10 mouse cellular contexts compared by ENCODE assay signal in the genomic region with DNA sequence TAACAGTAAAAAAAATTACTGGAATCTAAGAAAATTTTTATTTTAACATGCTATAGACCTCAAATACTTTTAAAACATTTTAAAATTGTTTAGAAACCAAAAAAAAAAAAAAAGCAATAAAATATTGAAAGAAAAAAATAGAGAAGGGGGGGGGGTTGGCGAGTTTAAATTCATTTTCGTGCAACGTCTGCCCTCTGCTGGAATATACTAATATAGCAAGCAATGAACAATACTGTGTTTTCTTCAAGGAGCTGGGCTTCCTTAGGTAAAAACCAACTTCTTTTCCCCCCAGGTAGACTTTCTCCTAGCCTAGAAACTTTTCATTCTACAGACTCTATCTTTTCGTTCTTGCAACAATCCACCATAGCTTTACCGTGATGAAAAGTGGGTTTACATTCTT. TPM values are rescaled to one million over a fixed set of nuclear protein-coding genes. Genes with fewer than 3 reads are reported as not detected.
DNase-seq lines count a peak whose midpoint lies in the region; ATAC-seq and TF ChIP-seq lines count a peak whose summit lies in the region.
"Had no signal": no experiment of that assay in that cellular context is flagged by ENCODE, and none has a peak within 500 bp of the region (broad histone marks: within the 10 kb centered on the region; RNA-seq: fewer than 3 reads in every experiment).

No protein-coding gene starts in this region.

- H3K36me3 ChIP-seq in kidney, adult 2 months (ENCODE audit: control insufficient read depth, insufficient read depth, low read length), result peaks cover 3% of the 10 kb centered on the region; the same call in 1 of the 2 replicates
- H3K36me3 ChIP-seq in kidney, embryonic 14.5 days (ENCODE audit: control insufficient read depth, insufficient read depth, low read length), result no peaks in the 10 kb centered on the region
- H3K36me3 ChIP-seq: forebrain, embryonic 12.5 days had no signal

- WGBS in kidney, adult 2 months, result 12% methylated on average over 5 of the region's 5 CpGs
- 7% methylated on average over 5 of the region's 5 CpGs for WGBS in kidney, embryonic 14.5 days

- DNase-seq in kidney, adult 2 months, result peak; percentile 19
- peak; percentile 55 for DNase-seq in A20 (ENCODE audit: low read depth, low spot score)
- no peak for DNase-seq in urinary bladder, postnatal 14 days (ENCODE audit: low spot score)
- no peak for DNase-seq in spleen, adult 18-20 months
- DNase-seq: adrenal gland, postnatal 36 days had no signal

- no peak overlapping the region for H3K9ac ChIP-seq in kidney, embryonic 14.5 days (ENCODE audit: low read depth, low read length)
- H3K9ac ChIP-seq: forebrain, embryonic 12.5 days had no signal

- no peak overlapping the region for H3K4me3 ChIP-seq in kidney, adult 2 months (ENCODE audit: insufficient read depth, low read depth, low read length)
- no peak overlapping the region for H3K4me3 ChIP-seq in kidney, embryonic 14.5 days (ENCODE audit: low read length)
- H3K4me3 ChIP-seq: forebrain, embryonic 12.5 days had no signal

- no peaks in the 10 kb centered on the region for H3K9me3 ChIP-seq in kidney, embryonic 14.5 days (ENCODE audit: control insufficient read depth, low read length)
- H3K9me3 ChIP-seq: forebrain, embryonic 12.5 days had no signal

- no peak overlapping the region for H3K27ac ChIP-seq in kidney, adult 2 months (ENCODE audit: insufficient read depth, low read depth, low read length)
- no peak overlapping the region for H3K27ac ChIP-seq in kidney, embryonic 14.5 days (ENCODE audit: low read depth, low read length)
- H3K27ac ChIP-seq: forebrain, embryonic 12.5 days; macrophage had no signal

- no peak for TF ChIP-seq POLR2A in kidney, adult 2 months (IDR thresholded peaks at IDR 0.05; ENCODE audit: low read depth, low read length)

- no peak for TF ChIP-seq CTCF in kidney, adult 2 months (conservative IDR thresholded peaks at IDR 0.05; ENCODE audit: insufficient read depth, insufficient read length, low read depth, low read length)

- H3K4me1 ChIP-seq in kidney, adult 2 months (ENCODE audit: control insufficient read depth, insufficient read depth, low read length), result no peaks in the 10 kb centered on the region
- no peaks in the 10 kb centered on the region for H3K4me1 ChIP-seq in kidney, embryonic 14.5 days (ENCODE audit: control insufficient read depth, insufficient read depth, low read length)
- H3K4me1 ChIP-seq: forebrain, embryonic 12.5 days had no signal

- ATAC-seq in kidney, embryonic 14.5 days (ENCODE audit: low FRiP score, low TSS enrichment), result no peak
- peak; percentile 66 for ATAC-seq in CD4-positive, CD25-positive, alpha-beta regulatory T cell, adult 4 months
- ATAC-seq in erythroid progenitor cell, adult 5-6 weeks (replicated peaks; ENCODE audit: low FRiP score, poor library complexity, severe bottlenecking), result peak; percentile 69

- no peaks in the 10 kb centered on the region for H3K27me3 ChIP-seq in kidney, adult 2 months (replicated peaks; ENCODE audit: control insufficient read depth, insufficient read depth, low read length)
- no peaks in the 10 kb centered on the region for H3K27me3 ChIP-seq in kidney, embryonic 14.5 days (ENCODE audit: control insufficient read depth, insufficient read depth, low read length)
- H3K27me3 ChIP-seq: forebrain, embryonic 12.5 days had no signal

- H3K4me2 ChIP-seq in kidney, embryonic 14.5 days (replicated peaks; ENCODE audit: low read depth, low read length), result no peak overlapping the region
- H3K4me2 ChIP-seq: forebrain, embryonic 12.5 days had no signal

RNA-seq across cellular contexts. Expression of a gene that starts 18.3 kb away (rescaled TPM):
- polyA plus RNA-seq in kidney, adult 2 months (2012; rRNA removed), result 4.4 and 5.0 TPM in 2 replicates
- 1.8 and 3.1 TPM in 2 replicates for polyA plus RNA-seq in kidney, embryonic 14.5 days (2014; fragmentation: Nextera tagmentation; extraction: Ambion mirVana)
- 10 to 100 TPM; 30.2 to 35.3 TPM for polyA plus RNA-seq in CD4-positive, CD25-positive, alpha-beta regulatory T cell, adult 4 months (2017; shearing (Covaris generic))
- total RNA-seq in erythroid progenitor cell, adult 5-6 weeks (2015; ENCODE audit: low replicate concordance), result 24.3 and 37.1 TPM in 2 replicates
- 28.7 and 38.0 TPM in 2 replicates for total RNA-seq in erythroid progenitor cell, adult 5-6 weeks (2017; ENCODE audit: low replicate concordance)

RNA-seq across cellular contexts. Expression of a gene that starts 36.4 kb away (rescaled TPM):
- 14.9 and 20.1 TPM in 2 replicates for polyA plus RNA-seq in kidney, adult 2 months (2012; rRNA removed)
- polyA plus RNA-seq in kidney, embryonic 14.5 days (2014; fragmentation: Nextera tagmentation; extraction: Ambion mirVana), result 15.3 and 20.6 TPM in 2 replicates
- polyA plus RNA-seq in CD4-positive, CD25-positive, alpha-beta regulatory T cell, adult 4 months (2017; shearing (Covaris generic)), result 1 to 10 TPM; 1.4 to 1.7 TPM
- total RNA-seq in erythroid progenitor cell, adult 5-6 weeks (2015; ENCODE audit: low replicate concordance), result 14.7 and 19.8 TPM in 2 replicates
- 3.5 and 6.9 TPM in 2 replicates for total RNA-seq in erythroid progenitor cell, adult 5-6 weeks (2017; ENCODE audit: low replicate concordance)

RNA-seq across cellular contexts. Expression of a gene that starts 53.9 kb away (rescaled TPM):
- 0.31 and 0.41 TPM in 2 replicates for polyA plus RNA-seq in kidney, adult 2 months (2012; rRNA removed)
- polyA plus RNA-seq in kidney, embryonic 14.5 days (2014; fragmentation: Nextera tagmentation; extraction: Ambion mirVana), result 4.1 and 4.8 TPM in 2 replicates
- polyA plus RNA-seq in CD4-positive, CD25-positive, alpha-beta regulatory T cell, adult 4 months (2017; shearing (Covaris generic)), result under 1 TPM in 1 of 2 experiments, not detected in 1; 0.27 TPM
- total RNA-seq in erythroid progenitor cell, adult 5-6 weeks (2015; ENCODE audit: low replicate concordance), result 2.2 and 16.3 TPM in 2 replicates
- 4.8 and 11.0 TPM in 2 replicates for total RNA-seq in erythroid progenitor cell, adult 5-6 weeks (2017; ENCODE audit: low replicate concordance)

Comparison
In these comparisons a context has a peak if more than half of its experiments do, and no peak if none do; other contexts are left out.
1. DNase-seq: peak in kidney, adult 2 months (single experiment) and A20 (single experiment); none in urinary bladder, postnatal 14 days (single experiment) and spleen, adult 18-20 months (0 of 2).